Mouse (Mus musculus) cerebellum, postnatal 4 days (tissue): ENCODE measurements around the gene Mrc1.

ENCODE experiments used
- DNase-seq, 2 experiments: peaks; one replicate each; pipeline ENCODE4 v3.0.0; 2022; ENCODE audit warnings: low spot score in 2 of 2, mixed read lengths in 1 of 2

The Mrc1 gene

GRCm38 (mm10) chr2:14244157-14244556 is 15.0 kb downstream of the Mrc1 start:
- DNase-seq, result no peak

DNA sequence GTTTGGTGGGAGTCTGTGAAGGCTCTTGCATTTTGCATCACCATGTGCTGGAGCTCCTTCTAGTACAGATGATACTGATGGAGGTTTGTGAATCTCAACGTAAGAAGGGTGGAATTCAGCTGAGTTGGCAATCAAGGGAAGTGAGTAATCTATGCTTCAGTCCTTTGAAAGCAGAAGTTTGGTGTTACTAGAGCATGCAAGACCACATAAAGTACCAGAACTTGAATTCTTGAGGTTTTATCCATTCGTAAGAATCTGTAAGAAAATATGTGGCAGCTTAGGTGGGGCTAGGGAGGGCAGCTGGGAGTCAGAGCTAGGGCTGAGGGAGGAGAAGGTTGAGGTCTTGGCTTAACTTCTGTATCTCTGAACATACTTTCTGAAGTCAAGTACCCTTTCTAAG is 15.5 kb downstream of the Mrc1 start:
- no peak for DNase-seq

- DNase-seq, result no peak
Observed at GRCm38 (mm10) chr2:14249839-14250564, 20.8 kb downstream of the Mrc1 start.

DNA sequence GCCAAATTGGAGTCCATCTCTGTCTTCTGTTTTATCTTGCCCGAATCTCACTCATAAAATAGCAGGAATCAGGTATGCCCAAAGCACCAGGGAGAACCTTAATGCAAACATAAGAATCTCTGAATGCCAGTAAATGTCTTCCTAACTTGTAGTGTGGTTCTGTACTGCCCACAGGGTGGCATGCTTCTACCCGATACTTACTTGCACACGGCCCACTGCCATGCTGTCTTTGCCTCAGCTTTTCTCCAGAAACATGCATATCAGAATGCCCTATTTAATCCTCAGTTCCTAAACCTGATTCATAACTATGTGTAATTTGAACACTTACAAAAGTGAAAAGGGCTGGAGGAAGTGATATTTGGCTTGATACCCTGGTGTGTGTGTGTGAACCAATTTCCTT is 22.7 kb downstream of the Mrc1 start:
- no peak for DNase-seq

DNA sequence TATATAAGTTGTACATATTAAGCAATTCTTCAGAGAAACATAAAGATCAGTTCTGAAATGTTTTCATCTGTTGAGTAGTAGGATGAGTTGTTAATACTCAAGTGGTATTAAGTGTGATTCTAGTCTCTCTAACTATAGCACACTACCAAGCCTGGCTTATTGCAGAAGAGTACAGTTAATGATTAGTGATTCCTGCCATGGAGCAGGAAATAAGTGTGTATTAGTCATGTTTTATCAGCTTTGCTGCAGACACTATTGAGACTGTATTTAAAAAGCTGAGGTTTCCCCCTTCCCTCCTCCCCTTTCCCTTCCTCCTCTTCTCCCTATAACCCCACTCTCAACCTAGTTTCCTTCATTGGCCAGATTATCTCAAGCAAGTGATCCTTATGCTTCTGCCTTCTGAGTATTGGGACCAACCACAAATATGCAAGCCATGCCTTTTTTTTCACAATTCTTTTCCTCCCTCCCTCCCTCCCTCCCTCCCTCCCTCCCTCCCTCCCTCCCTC is 29.2 kb downstream of the Mrc1 start:
- no peak for DNase-seq

DNA sequence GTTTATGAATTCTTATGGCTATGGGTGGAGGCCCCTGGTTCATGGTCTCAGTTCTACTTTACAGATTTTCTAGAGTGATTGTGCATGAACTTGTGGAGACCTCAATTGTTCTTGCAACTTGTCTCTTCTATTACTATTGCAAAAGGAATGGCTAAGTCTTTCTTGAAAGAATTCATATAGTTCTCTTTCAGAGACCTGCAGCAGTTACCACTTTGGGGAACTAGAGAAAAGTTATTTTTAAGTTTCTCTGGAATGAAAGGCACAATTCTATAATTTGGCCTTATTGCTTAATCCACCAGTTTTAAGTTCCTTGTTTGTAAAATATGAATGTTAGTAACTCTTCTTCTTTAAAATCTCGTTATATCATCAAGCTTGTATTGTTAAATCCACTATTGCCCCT is 32.9 kb downstream of the Mrc1 start:
- DNase-seq, result no peak

- DNase-seq, result no peak
Observed at GRCm38 (mm10) chr2:14269160-14269559, 40.0 kb downstream of the Mrc1 start.

DNA sequence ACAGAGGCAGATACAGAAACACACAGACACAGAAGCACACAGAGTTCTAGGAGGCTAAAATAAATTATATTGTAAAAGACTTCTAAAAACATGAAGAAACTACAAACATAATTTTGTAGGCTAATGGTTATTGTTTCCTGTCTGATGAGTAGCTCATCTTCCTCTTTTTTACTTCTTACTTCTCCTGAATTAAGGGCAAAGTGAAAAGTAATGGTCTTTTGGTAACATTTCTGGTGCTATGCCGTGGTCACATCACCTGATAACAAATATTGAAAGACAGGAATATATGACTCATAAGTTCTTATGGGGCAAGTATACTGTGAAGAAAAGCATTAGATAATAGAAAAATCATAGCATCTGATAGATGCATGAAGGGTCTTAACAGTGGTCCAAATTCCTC is 42.9 kb downstream of the Mrc1 start:
- no peak for DNase-seq

GRCm38 (mm10) chr2:14275796-14276195 is 46.6 kb downstream of the Mrc1 start:
- DNase-seq, result no peak

GRCm38 (mm10) chr2:14279256-14279655 is 50.1 kb downstream of the Mrc1 start:
- no peak for DNase-seq

DNA sequence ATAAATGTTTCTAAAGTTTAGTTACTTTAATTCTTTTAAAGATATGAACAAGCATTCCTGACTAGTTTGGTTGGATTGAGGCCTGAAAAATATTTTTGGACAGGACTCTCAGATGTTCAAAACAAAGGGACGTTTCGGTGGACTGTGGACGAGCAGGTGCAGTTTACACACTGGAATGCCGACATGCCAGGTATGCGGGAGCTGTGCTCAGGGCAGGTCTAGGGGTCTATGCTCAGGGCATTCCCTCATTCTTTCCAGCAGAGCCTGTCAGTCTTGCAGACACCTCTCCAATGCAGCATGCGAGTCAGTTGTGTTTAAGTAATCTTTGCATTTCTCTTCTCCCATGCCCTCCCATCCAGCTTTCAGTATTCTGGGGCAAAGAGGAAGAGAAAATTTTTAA is 50.6 kb downstream of the Mrc1 start:
- no peak for DNase-seq

DNA sequence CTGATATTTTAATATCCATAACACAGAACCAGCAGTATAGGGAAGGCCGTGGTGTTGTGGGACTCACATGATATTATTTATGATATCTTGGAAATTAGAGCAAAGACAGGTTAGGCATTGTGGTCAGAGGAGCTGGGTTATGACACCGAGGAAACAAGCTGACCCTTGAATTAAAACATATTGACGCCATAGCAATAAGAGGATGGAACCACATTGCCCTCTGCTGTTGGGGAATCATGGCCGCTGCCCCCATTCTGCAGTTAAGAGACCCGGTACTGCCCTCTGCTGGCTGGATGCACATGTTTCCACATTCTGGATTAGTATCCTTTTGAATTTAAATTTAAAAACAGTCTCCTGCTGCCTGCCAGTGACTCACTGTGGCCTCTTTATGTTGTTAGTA is 66.1 kb downstream of the Mrc1 start:
- DNase-seq, result peak; percentile 81 to 88

GRCm38 (mm10) chr2:14312505-14313380 is 83.6 kb downstream of the Mrc1 start:
- no peak for DNase-seq

DNA sequence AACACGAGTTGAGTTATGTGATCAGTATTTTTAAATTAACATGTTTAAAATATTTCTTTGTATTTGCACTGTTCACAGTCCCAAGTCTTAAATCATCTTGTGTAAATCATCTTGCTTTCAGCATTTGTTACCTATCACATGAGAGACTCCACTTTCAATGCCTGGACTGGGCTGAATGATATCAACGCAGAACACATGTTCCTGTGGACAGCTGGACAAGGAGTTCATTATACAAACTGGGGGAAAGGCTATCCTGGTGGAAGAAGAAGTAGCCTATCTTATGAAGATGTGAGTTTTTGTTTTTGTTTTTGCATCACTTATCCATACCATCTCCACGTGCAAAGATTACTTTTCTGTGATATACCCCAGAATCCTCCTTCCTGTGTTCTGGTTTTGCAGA is 85.9 kb downstream of the Mrc1 start:
- DNase-seq, result no peak

- DNase-seq, result peak; percentile 32 to 68
Observed at GRCm38 (mm10) chr2:14341652-14342308, 112.6 kb downstream of the Mrc1 start.

- DNase-seq, result peak in 1 of 2 experiments; percentile 16
Observed at GRCm38 (mm10) chr2:14342309-14342839, 113.2 kb downstream of the Mrc1 start.
